Mouse (Mus musculus): ENCODE results near the gene Txndc9. TPM values are rescaled to one million over a fixed set of nuclear protein-coding genes. Genes with fewer than 3 reads are reported as not detected.

The Txndc9 gene
- polyA plus RNA-seq, 1 experiment: 97.5 TPM

GRCm38 (mm10) chr1:37955251-37955650 lies 42.4 kb downstream of the Txndc9 start:
- H3K9me3 ChIP-seq (replicated peaks; ENCODE audit: control insufficient read depth, insufficient read depth, low read length, poor library complexity, severe bottlenecking): no peaks in the 10 kb centered on the region; the same call in 1 of the 2 replicates
- no peak overlapping the region for H3K27ac ChIP-seq (ENCODE audit: insufficient read depth, low read length)
- no peak overlapping the region for H3K9ac ChIP-seq (ENCODE audit: low read depth, poor library complexity, severe bottlenecking)
- TF ChIP-seq EP300 (IDR thresholded peaks at IDR 0.05; ENCODE audit: insufficient read depth, low read depth, low read length) (no peak), CTCF (IDR thresholded peaks at IDR 0.05; ENCODE audit: low read depth, low read length) (no peak), POLR2A (IDR thresholded peaks at IDR 0.05; ENCODE audit: insufficient read depth, low read length) (no peak)
- H3K4me1 ChIP-seq (ENCODE audit: control insufficient read depth, insufficient read depth, low read length): no peaks in the 10 kb centered on the region
- no peak overlapping the region for H3K4me3 ChIP-seq (ENCODE audit: low read depth, low read length)
- no peaks in the 10 kb centered on the region for H3K36me3 ChIP-seq (ENCODE audit: control insufficient read depth, insufficient read depth, low read length, poor library complexity, severe bottlenecking)
- no peaks in the 10 kb centered on the region for H3K27me3 ChIP-seq (ENCODE audit: control insufficient read depth, insufficient read depth, low read length, poor library complexity, severe bottlenecking)

GRCm38 (mm10) chr1:37954786-37955185 lies 42.9 kb downstream of the Txndc9 start:
- no peak overlapping the region for H3K27ac ChIP-seq (ENCODE audit: insufficient read depth, low read length)
- H3K9ac ChIP-seq (ENCODE audit: low read depth, poor library complexity, severe bottlenecking): no peak overlapping the region
- H3K9me3 ChIP-seq (replicated peaks; ENCODE audit: control insufficient read depth, insufficient read depth, low read length, poor library complexity, severe bottlenecking): no peaks in the 10 kb centered on the region; the same call in 1 of the 2 replicates
- H3K36me3 ChIP-seq (ENCODE audit: control insufficient read depth, insufficient read depth, low read length, poor library complexity, severe bottlenecking): no peaks in the 10 kb centered on the region
- no peak for TF ChIP-seq EP300 (IDR thresholded peaks at IDR 0.05; ENCODE audit: insufficient read depth, low read depth, low read length)
- no peak for TF ChIP-seq CTCF (IDR thresholded peaks at IDR 0.05; ENCODE audit: low read depth, low read length)
- TF ChIP-seq POLR2A (IDR thresholded peaks at IDR 0.05; ENCODE audit: insufficient read depth, low read length): no peak
- H3K27me3 ChIP-seq (ENCODE audit: control insufficient read depth, insufficient read depth, low read length, poor library complexity, severe bottlenecking): no peaks in the 10 kb centered on the region
- H3K4me3 ChIP-seq (ENCODE audit: low read depth, low read length): no peak overlapping the region
- no peaks in the 10 kb centered on the region for H3K4me1 ChIP-seq (ENCODE audit: control insufficient read depth, insufficient read depth, low read length)

GRCm38 (mm10) chr1:37948906-37949305 lies 48.8 kb downstream of the Txndc9 start:
- Histone ChIP-seq H3K9me3 (replicated peaks; ENCODE audit: control insufficient read depth, insufficient read depth, low read length, poor library complexity, severe bottlenecking) (no peaks in the 10 kb centered on the region), H3K9ac (ENCODE audit: low read depth, poor library complexity, severe bottlenecking) (no peak overlapping the region)
- TF ChIP-seq EP300 (IDR thresholded peaks at IDR 0.05; ENCODE audit: insufficient read depth, low read depth, low read length): no peak
- TF ChIP-seq POLR2A (IDR thresholded peaks at IDR 0.05; ENCODE audit: insufficient read depth, low read length): no peak
- no peak for TF ChIP-seq CTCF (IDR thresholded peaks at IDR 0.05; ENCODE audit: low read depth, low read length)

More at GRCm38 (mm10) chr1:37948906-37949305, 48.8 kb downstream of the Txndc9 start:
- no peaks in the 10 kb centered on the region; the same call in 1 of the 2 replicates for H3K27me3 ChIP-seq (ENCODE audit: control insufficient read depth, insufficient read depth, low read length, poor library complexity, severe bottlenecking)
- no peak overlapping the region for H3K4me3 ChIP-seq (ENCODE audit: low read depth, low read length)
- no peak overlapping the region for H3K27ac ChIP-seq (ENCODE audit: insufficient read depth, low read length)
- no peaks in the 10 kb centered on the region for H3K36me3 ChIP-seq (ENCODE audit: control insufficient read depth, insufficient read depth, low read length, poor library complexity, severe bottlenecking)
- H3K4me1 ChIP-seq (ENCODE audit: control insufficient read depth, insufficient read depth, low read length): no peaks in the 10 kb centered on the region

Other genes starting within 250 kb of the Txndc9 start
- 5.5 and 6.3 TPM in 2 replicates for gene Tsga10, start 131.5 kb downstream of the Txndc9 start, polyA plus RNA-seq (2011; ENCODE audit: insufficient read depth, insufficient read length, low read depth, missing spikeins)
- gene Lipt1, start 126.2 kb downstream of the Txndc9 start, polyA plus RNA-seq (2011; ENCODE audit: insufficient read depth, insufficient read length, low read depth, missing spikeins): 9.2 and 9.4 TPM in 2 replicates
- gene Mitd1, start 107.5 kb downstream of the Txndc9 start, polyA plus RNA-seq (2011; ENCODE audit: insufficient read depth, insufficient read length, low read depth, missing spikeins): 37.4 and 38.7 TPM in 2 replicates
- gene Mrpl30, start 107.4 kb downstream of the Txndc9 start, polyA plus RNA-seq (2011; ENCODE audit: insufficient read depth, insufficient read length, low read depth, missing spikeins): 142 and 162 TPM in 2 replicates
- not detected in 2 replicates for gene Lyg2, start 81.4 kb downstream of the Txndc9 start, polyA plus RNA-seq (2011; ENCODE audit: insufficient read depth, insufficient read length, low read depth, missing spikeins)
- gene Lyg1, start 40.1 kb downstream of the Txndc9 start, polyA plus RNA-seq (2011; ENCODE audit: insufficient read depth, insufficient read length, low read depth, missing spikeins): not detected in 2 replicates
- gene Eif5b, start 117 bp upstream of the Txndc9 start, polyA plus RNA-seq (2011; ENCODE audit: insufficient read depth, insufficient read length, low read depth, missing spikeins): 92.7 and 94.6 TPM in 2 replicates
- gene Rev1, start 131.9 kb upstream of the Txndc9 start, polyA plus RNA-seq (2011; ENCODE audit: insufficient read depth, insufficient read length, low read depth, missing spikeins): 113 and 122 TPM in 2 replicates